Mouse (Mus musculus) forebrain, postnatal 0 days (tissue): ENCODE data around the gene Slc9a3r2. TPM values are rescaled to one million over a fixed set of nuclear protein-coding genes. Genes with fewer than 3 reads are reported as not detected.
"Not testable (repeated sequence)": the region's sequence is repeated elsewhere in the genome, so short reads cannot be mapped to it uniquely, and the experiment has no call there.

Experiments
- ATAC-seq: fragments of 200-750 bp; cut with Nextera tagmentation; 2 replicates; pipeline ENCODE4 v1.8.0; 2017; ENCODE audit warnings: mild to moderate bottlenecking, moderate library complexity
- DNase-seq: peaks from one replicate; pipeline ENCODE4 v3.0.0-alpha.2; 2015
- H3K27ac ChIP-seq: fragments of 300-500 bp; sonication (generic); 2 replicates; pipeline ENCODE4 v1.5.1; 2014; ENCODE audit warnings: low read depth, mild to moderate bottlenecking, antibody characterized with exemption, low read length, moderate library complexity, mixed read lengths
- H3K27me3 ChIP-seq: fragments of 300-500 bp; sonication (generic); 2 replicates; pipeline ENCODE4 v1.6.1; 2014; ENCODE audit warnings: mild to moderate bottlenecking, low read length, mixed read lengths; ENCODE audit not compliant: insufficient read depth
- H3K36me3 ChIP-seq: fragments of 300-500 bp; sonication (generic); 2 replicates; pipeline ENCODE4 v1.6.1; 2014; ENCODE audit warnings: mild to moderate bottlenecking, moderate library complexity; ENCODE audit not compliant: insufficient read depth
- H3K4me1 ChIP-seq: fragments of 300-500 bp; sonication (generic); 2 replicates; pipeline ENCODE4 v1.6.1; 2014; ENCODE audit warnings: antibody characterized with exemption; ENCODE audit not compliant: insufficient read depth
- H3K4me2 ChIP-seq: fragments of 300-500 bp; sonication (generic); 2 replicates; pipeline ENCODE4 v1.6.1; 2014; ENCODE audit warnings: low read depth, mild to moderate bottlenecking, moderate library complexity
- H3K4me3 ChIP-seq: fragments of 300-500 bp; sonication (generic); 2 replicates; pipeline ENCODE4 v1.5.1; 2014; ENCODE audit warnings: low read depth, low read length, mixed read lengths
- H3K9ac ChIP-seq: fragments of 300-500 bp; sonication (generic); 2 replicates; pipeline ENCODE4 v1.6.1; 2014; ENCODE audit warnings: mild to moderate bottlenecking
- H3K9me3 ChIP-seq: fragments of 300-500 bp; sonication (generic); 2 replicates; pipeline ENCODE4 v1.6.1; 2016; ENCODE audit warnings: low read length
- CTCF ChIP-seq: sonication (generic); IDR thresholded peaks from 2 replicates; pipeline ENCODE4 v1.5.1; 2016; ENCODE audit warnings: antibody characterized with exemption, control low read depth, low read depth
- WGBS: fragments of 180-500 bp; shearing (Covaris S2); extraction: QIAGEN DNeasy Blood & Tissue Kit; methylation state at CpG from one replicate; pipeline ENCODE4 v1.1.7; 2014; 5-methylcytosine and 5-hydroxymethylcytosine counted together
- polyA plus RNA-seq: library from polyadenylated mRNA; unstranded; fragments of >200 nt; fragmentation: Nextera tagmentation; extraction: Ambion mirVana; gene quantifications from 2 replicates; pipeline ENCODE4 v1.2.1, GENCODE M21; 2015
- total RNA-seq: library from RNA; depleted of rRNA; stranded (reverse); fragments of >200 nt; gene quantifications from 2 replicates; pipeline ENCODE4 v1.2.3, GENCODE M21; 2014

The Slc9a3r2 gene
- total and polyA plus RNA-seq, 2 experiments from 2014 or later = 42.0 to 43.5 TPM

GRCm38 (mm10) chr17:24667416-24667815 lies 17.3 kb upstream of the Slc9a3r2 start:
- DNase-seq (no peak), ATAC-seq (no peak)
- H3K9me3 ChIP-seq = no peaks in the 10 kb centered on the region
- 20% methylated on average over 6 of the region's 6 CpGs for WGBS
- H3K4me3 ChIP-seq = no peak overlapping the region
- H3K27me3 ChIP-seq = no peaks in the 10 kb centered on the region
- no peak overlapping the region for H3K27ac ChIP-seq
- H3K36me3 ChIP-seq = no peaks in the 10 kb centered on the region
- H3K9ac ChIP-seq = no peak overlapping the region
- peak; percentile 67 for TF ChIP-seq CTCF
- H3K4me1 ChIP-seq = peaks cover 15% of the 10 kb centered on the region
- no peak overlapping the region for H3K4me2 ChIP-seq

- peaks cover 15% of the 10 kb centered on the region for H3K4me1 ChIP-seq
- not testable (repeated sequence) for H3K9ac ChIP-seq, H3K4me3 ChIP-seq, ATAC-seq, H3K4me2 ChIP-seq, H3K27me3 ChIP-seq, H3K36me3 ChIP-seq, DNase-seq, H3K27ac ChIP-seq, H3K9me3 ChIP-seq
- 65% methylated on average over 7 of the region's 7 CpGs for WGBS
Measured at GRCm38 (mm10) chr17:24667011-24667410, 16.9 kb upstream of the Slc9a3r2 start.

GRCm38 (mm10) chr17:24658017-24658758 lies 8.1 kb upstream of the Slc9a3r2 start, which contains the start of gene Npw:
Npw (minus strand) TSS chr17:24658457.
- Histone ChIP-seq H3K27ac (no peak within 1 kb of the TSS), H3K9ac (no peak within 1 kb of the TSS), H3K27me3 (peaks cover 29% of the 10 kb centered on the region), H3K4me2 (peak within 1 kb of the TSS; percentile 46), H3K9me3 (no peaks in the 10 kb centered on the region), H3K36me3 (no peaks in the 10 kb centered on the region), H3K4me3 (peak within 1 kb of the TSS; percentile 26), H3K4me1 (peaks cover 6% of the 10 kb centered on the region; the same call in 1 of the 2 replicates)
- no peak for TF ChIP-seq CTCF
- 5% methylated on average over 47 of the region's 47 CpGs for WGBS
- ATAC-seq (peak; percentile 51), DNase-seq (no peak)

- peaks cover 6% of the 10 kb centered on the region; the same call in 1 of the 2 replicates for H3K4me1 ChIP-seq
- DNase-seq = no peak
- WGBS = 78% methylated on average over 4 of the region's 4 CpGs
- peaks cover 29% of the 10 kb centered on the region for H3K27me3 ChIP-seq
- no peaks in the 10 kb centered on the region for H3K36me3 ChIP-seq
- H3K4me2 ChIP-seq = no peak overlapping the region
- H3K4me3 ChIP-seq = no peak overlapping the region
- TF ChIP-seq CTCF = no peak
- no peak overlapping the region for H3K27ac ChIP-seq
- no peaks in the 10 kb centered on the region for H3K9me3 ChIP-seq
- no peak overlapping the region for H3K9ac ChIP-seq
- no peak for ATAC-seq
Measured at GRCm38 (mm10) chr17:24654969-24655368, 4.8 kb upstream of the Slc9a3r2 start.

- H3K4me1 ChIP-seq = peaks cover 10% of the 10 kb centered on the region; the same call in 1 of the 2 replicates
- 5% methylated on average over 19 of the region's 19 CpGs for WGBS
- DNase-seq = peak; percentile 81
- peak overlapping the region; percentile 20; the same call in 1 of the 2 replicates for H3K4me3 ChIP-seq
- no peak overlapping the region for H3K9ac ChIP-seq
- peaks cover 24% of the 10 kb centered on the region for H3K27me3 ChIP-seq
- peak; percentile 90 for TF ChIP-seq CTCF
- no peaks in the 10 kb centered on the region for H3K9me3 ChIP-seq
- peak overlapping the region; percentile 42 for H3K4me2 ChIP-seq
- H3K27ac ChIP-seq = no peak overlapping the region
- ATAC-seq = peak; percentile 54; the same call in 1 of the 2 replicates
- no peaks in the 10 kb centered on the region for H3K36me3 ChIP-seq
Measured at GRCm38 (mm10) chr17:24653967-24654710, 4.0 kb upstream of the Slc9a3r2 start.

- Histone ChIP-seq H3K9ac (no peak overlapping the region), H3K27ac (no peak overlapping the region), H3K27me3 (peaks cover 2% of the 10 kb centered on the region; the same call in 1 of the 2 replicates), H3K9me3 (no peaks in the 10 kb centered on the region), H3K4me3 (no peak overlapping the region), H3K4me1 (peaks cover 4% of the 10 kb centered on the region; the same call in 1 of the 2 replicates), H3K36me3 (no peaks in the 10 kb centered on the region), H3K4me2 (no peak overlapping the region)
- WGBS = 67% methylated on average over 3 of the region's 3 CpGs
- ATAC-seq = no peak
- no peak for TF ChIP-seq CTCF
- no peak for DNase-seq
Measured at GRCm38 (mm10) chr17:24651835-24652234, 1.7 kb upstream of the Slc9a3r2 start.

- 78% methylated on average over 4 of the region's 4 CpGs for WGBS
- TF ChIP-seq CTCF = no peak
- Histone ChIP-seq H3K27me3 (no peaks in the 10 kb centered on the region; the same call in 1 of the 2 replicates), H3K4me1 (peaks cover 4% of the 10 kb centered on the region; the same call in 1 of the 2 replicates), H3K36me3 (no peaks in the 10 kb centered on the region), H3K9ac (no peak overlapping the region), H3K4me2 (peak overlapping the region; percentile 99), H3K27ac (no peak overlapping the region), H3K9me3 (no peaks in the 10 kb centered on the region), H3K4me3 (peak overlapping the region; percentile 70)
- no peak for ATAC-seq
- DNase-seq = no peak
Measured at GRCm38 (mm10) chr17:24650766-24651165, 639 bp upstream of the Slc9a3r2 start.
